Mouse (Mus musculus): ENCODE data around the gene Creb3l2. TPM values are rescaled to one million over a fixed set of nuclear protein-coding genes. Genes with fewer than 3 reads are reported as not detected.
A peak's percentile ranks its signal among the peaks of the same experiment; 100 is the strongest.

Creb3l2 gene
- total RNA-seq (2014; rRNA removed; ENCODE audit: low replicate concordance) (32.4 and 39.7 TPM in 2 replicates), polyA plus RNA-seq (2015; fragmentation: Nextera tagmentation; extraction: Ambion mirVana) (16.3 TPM in 2 replicates)

GRCm38 (mm10) chr6:37442041-37442667, at the start of gene Creb3l2:
Creb3l2 (minus strand) TSS chr6:37442146.
- Histone ChIP-seq H3K9ac (replicated peaks; ENCODE audit: low read depth, low read length) (peak within 1 kb of the TSS; percentile 75), H3K4me2 (ENCODE audit: low read depth, low read length) (peak within 1 kb of the TSS; percentile 81), H3K36me3 (replicated peaks; ENCODE audit: control insufficient read depth, insufficient read depth, low read length) (0 out of 2 replicates have a peak, but pooled peaks cover 7% of the 10 kb centered on the region), H3K27ac (ENCODE audit: low read depth) (peak within 1 kb of the TSS; percentile 84), H3K4me3 (ENCODE audit: low read depth, low read length) (peak within 1 kb of the TSS; percentile 77), H3K27me3 (ENCODE audit: control insufficient read depth, insufficient read depth, low read length) (no peaks in the 10 kb centered on the region), H3K9me3 (replicated peaks; ENCODE audit: control insufficient read depth, low read length) (no peaks in the 10 kb centered on the region), H3K4me1 (ENCODE audit: control insufficient read depth, insufficient read depth) (peaks cover 23% of the 10 kb centered on the region)
- no peak for TF ChIP-seq CTCF (IDR thresholded peaks at IDR 0.05; ENCODE audit: low read depth)
- no peak for TF ChIP-seq EP300 (IDR thresholded peaks at IDR 0.05; ENCODE audit: low read depth)
- WGBS = under 1% methylated on average over 33 of the region's 33 CpGs
- DNase-seq (ENCODE audit: low spot score) (peak; percentile 99), ATAC-seq (ENCODE audit: insufficient read depth, low read depth) (peak; percentile 98)

DNA sequence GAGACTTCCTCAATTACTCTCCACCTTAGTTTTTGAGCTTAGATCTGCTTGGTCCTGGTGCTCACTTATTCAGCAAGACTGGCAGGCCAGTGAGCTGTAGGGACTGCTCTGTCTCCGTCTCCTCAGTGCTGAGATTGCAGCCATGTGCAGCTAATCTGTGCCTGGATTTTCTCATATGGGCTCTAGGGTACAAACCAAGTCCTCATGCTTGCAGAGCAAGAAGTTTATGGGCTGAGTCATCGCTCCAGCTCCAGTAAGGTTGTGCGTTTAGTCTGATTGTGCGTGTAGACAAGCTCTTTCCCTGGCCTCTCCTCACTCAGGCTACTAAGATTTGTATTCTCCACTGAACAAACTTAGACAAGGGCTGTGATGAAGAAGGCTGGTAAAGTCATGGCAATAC, 44.6 kb upstream of the Creb3l2 start:
- H3K4me1 ChIP-seq (ENCODE audit: control insufficient read depth, insufficient read depth) = no peaks in the 10 kb centered on the region
- no peak overlapping the region for H3K4me3 ChIP-seq (ENCODE audit: low read depth, low read length)
- no peaks in the 10 kb centered on the region for H3K9me3 ChIP-seq (replicated peaks; ENCODE audit: control insufficient read depth, low read length)
- DNase-seq (ENCODE audit: low spot score) (no peak), ATAC-seq (ENCODE audit: insufficient read depth, low read depth) (no peak)
- H3K27ac ChIP-seq (ENCODE audit: low read depth) = no peak overlapping the region
- H3K36me3 ChIP-seq (replicated peaks; ENCODE audit: control insufficient read depth, insufficient read depth, low read length) = no peaks in the 10 kb centered on the region
- no peak overlapping the region for H3K4me2 ChIP-seq (ENCODE audit: low read depth, low read length)
- no peak overlapping the region for H3K9ac ChIP-seq (replicated peaks; ENCODE audit: low read depth, low read length)
- TF ChIP-seq EP300 (IDR thresholded peaks at IDR 0.05; ENCODE audit: low read depth) (no peak), CTCF (IDR thresholded peaks at IDR 0.05; ENCODE audit: low read depth) (no peak)
- no peaks in the 10 kb centered on the region for H3K27me3 ChIP-seq (ENCODE audit: control insufficient read depth, insufficient read depth, low read length)
- 50% methylated on average over 4 of the region's 4 CpGs for WGBS

DNA sequence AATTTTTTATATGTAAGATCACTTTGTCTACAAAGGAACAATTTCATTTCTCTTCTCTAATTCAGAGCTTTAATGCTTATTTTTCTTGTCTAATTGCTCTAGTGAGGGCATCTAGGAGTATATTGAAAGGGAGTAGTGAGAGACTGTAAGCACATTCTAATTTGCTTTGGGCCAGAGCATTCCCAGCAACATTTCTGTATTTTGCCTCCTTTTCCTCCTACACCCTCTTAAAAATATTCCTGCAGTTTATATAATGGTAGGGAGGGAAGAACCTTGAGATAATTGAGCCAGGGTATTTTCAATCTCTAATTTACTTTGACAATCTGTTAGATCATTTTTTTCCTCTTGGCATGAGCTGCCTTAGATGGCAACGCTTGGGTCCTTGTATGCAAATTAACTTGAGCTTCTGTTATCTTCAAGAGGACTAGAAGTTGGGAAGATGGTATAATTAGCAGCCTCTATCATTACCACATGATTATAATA, 42.7 kb upstream of the Creb3l2 start:
- Histone ChIP-seq H3K4me1 (ENCODE audit: control insufficient read depth, insufficient read depth) (no peaks in the 10 kb centered on the region), H3K4me3 (ENCODE audit: low read depth, low read length) (no peak overlapping the region), H3K9me3 (replicated peaks; ENCODE audit: control insufficient read depth, low read length) (no peaks in the 10 kb centered on the region), H3K4me2 (ENCODE audit: low read depth, low read length) (no peak overlapping the region), H3K27ac (ENCODE audit: low read depth) (no peak overlapping the region), H3K36me3 (replicated peaks; ENCODE audit: control insufficient read depth, insufficient read depth, low read length) (no peaks in the 10 kb centered on the region), H3K9ac (replicated peaks; ENCODE audit: low read depth, low read length) (no peak overlapping the region), H3K27me3 (ENCODE audit: control insufficient read depth, insufficient read depth, low read length) (no peaks in the 10 kb centered on the region)
- ATAC-seq (ENCODE audit: insufficient read depth, low read depth) (no peak), DNase-seq (ENCODE audit: low spot score) (no peak)
- WGBS = 43% methylated on average over 1 of the region's 1 CpGs
- TF ChIP-seq CTCF (IDR thresholded peaks at IDR 0.05; ENCODE audit: low read depth) = no peak
- no peak for TF ChIP-seq EP300 (IDR thresholded peaks at IDR 0.05; ENCODE audit: low read depth)

DNA sequence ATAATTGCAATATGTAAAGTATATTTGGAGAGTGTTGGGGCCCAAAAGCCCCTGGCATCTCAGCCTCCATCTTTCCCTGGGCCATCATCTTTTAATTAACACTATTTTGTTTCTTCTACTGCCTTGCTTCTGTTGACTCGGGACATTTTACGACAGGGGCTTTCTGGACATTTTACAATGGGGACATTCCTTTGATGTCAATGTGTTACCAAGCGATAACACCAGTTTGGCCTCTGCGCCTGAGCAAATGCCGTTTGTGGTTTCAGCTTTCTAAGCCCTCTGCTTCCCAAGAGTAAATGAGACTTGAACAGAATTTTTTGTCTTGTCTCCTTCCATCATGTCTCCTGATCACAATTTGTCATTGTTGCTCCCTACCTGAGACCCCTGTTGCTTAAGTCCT, 41.3 kb upstream of the Creb3l2 start:
- TF ChIP-seq EP300 (IDR thresholded peaks at IDR 0.05; ENCODE audit: low read depth) = no peak
- TF ChIP-seq CTCF (IDR thresholded peaks at IDR 0.05; ENCODE audit: low read depth) = no peak
- Histone ChIP-seq H3K4me3 (ENCODE audit: low read depth, low read length) (no peak overlapping the region), H3K27ac (ENCODE audit: low read depth) (no peak overlapping the region), H3K9me3 (replicated peaks; ENCODE audit: control insufficient read depth, low read length) (no peaks in the 10 kb centered on the region), H3K27me3 (ENCODE audit: control insufficient read depth, insufficient read depth, low read length) (no peaks in the 10 kb centered on the region), H3K4me2 (ENCODE audit: low read depth, low read length) (no peak overlapping the region), H3K36me3 (replicated peaks; ENCODE audit: control insufficient read depth, insufficient read depth, low read length) (no peaks in the 10 kb centered on the region), H3K4me1 (ENCODE audit: control insufficient read depth, insufficient read depth) (no peaks in the 10 kb centered on the region), H3K9ac (replicated peaks; ENCODE audit: low read depth, low read length) (no peak overlapping the region)
- WGBS = 58% methylated on average over 5 of the region's 5 CpGs
- ATAC-seq (ENCODE audit: insufficient read depth, low read depth) = no peak
- no peak for DNase-seq (ENCODE audit: low spot score)

GRCm38 (mm10) chr6:37481147-37481546, 39.2 kb upstream of the Creb3l2 start:
- ATAC-seq (ENCODE audit: insufficient read depth, low read depth) (no peak), DNase-seq (ENCODE audit: low spot score) (no peak)
- WGBS = 62% methylated on average over 3 of the region's 3 CpGs
- Histone ChIP-seq H3K4me2 (ENCODE audit: low read depth, low read length) (no peak overlapping the region), H3K4me3 (ENCODE audit: low read depth, low read length) (no peak overlapping the region), H3K4me1 (ENCODE audit: control insufficient read depth, insufficient read depth) (no peaks in the 10 kb centered on the region), H3K9me3 (replicated peaks; ENCODE audit: control insufficient read depth, low read length) (no peaks in the 10 kb centered on the region), H3K9ac (replicated peaks; ENCODE audit: low read depth, low read length) (no peak overlapping the region), H3K36me3 (replicated peaks; ENCODE audit: control insufficient read depth, insufficient read depth, low read length) (no peaks in the 10 kb centered on the region), H3K27me3 (ENCODE audit: control insufficient read depth, insufficient read depth, low read length) (no peaks in the 10 kb centered on the region), H3K27ac (ENCODE audit: low read depth) (no peak overlapping the region)
- TF ChIP-seq CTCF (IDR thresholded peaks at IDR 0.05; ENCODE audit: low read depth) = no peak
- no peak for TF ChIP-seq EP300 (IDR thresholded peaks at IDR 0.05; ENCODE audit: low read depth)

DNA sequence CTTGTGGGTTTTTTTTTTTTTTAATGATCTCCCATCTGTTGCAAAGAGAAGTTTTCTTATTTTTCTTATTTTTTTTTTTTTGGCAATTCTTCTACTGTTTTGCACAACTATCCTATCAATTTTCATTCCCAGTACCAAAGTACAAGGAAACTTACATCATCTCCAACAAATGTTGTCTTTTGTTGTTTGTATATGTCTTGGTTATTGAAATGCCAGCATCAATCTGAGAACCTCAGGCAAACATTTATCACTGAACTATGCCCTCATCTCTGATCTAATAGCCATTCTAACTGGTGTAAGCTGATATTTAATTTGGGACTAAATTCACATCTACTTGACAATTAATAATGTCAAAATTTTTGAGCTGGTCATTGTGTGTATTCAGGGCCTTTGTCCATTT, 38.1 kb upstream of the Creb3l2 start:
- DNase-seq (ENCODE audit: low spot score) (no peak), ATAC-seq (ENCODE audit: insufficient read depth, low read depth) (no peak)
- no peak for TF ChIP-seq EP300 (IDR thresholded peaks at IDR 0.05; ENCODE audit: low read depth)
- no peak for TF ChIP-seq CTCF (IDR thresholded peaks at IDR 0.05; ENCODE audit: low read depth)

More for the DNA sequence above, 38.1 kb upstream of the Creb3l2 start:
- H3K4me1 ChIP-seq (ENCODE audit: control insufficient read depth, insufficient read depth) = no peaks in the 10 kb centered on the region
- H3K9me3 ChIP-seq (replicated peaks; ENCODE audit: control insufficient read depth, low read length) = no peaks in the 10 kb centered on the region
- no peak overlapping the region for H3K4me2 ChIP-seq (ENCODE audit: low read depth, low read length)
- no peaks in the 10 kb centered on the region for H3K27me3 ChIP-seq (ENCODE audit: control insufficient read depth, insufficient read depth, low read length)
- no peak overlapping the region for H3K9ac ChIP-seq (replicated peaks; ENCODE audit: low read depth, low read length)
- no peaks in the 10 kb centered on the region for H3K36me3 ChIP-seq (replicated peaks; ENCODE audit: control insufficient read depth, insufficient read depth, low read length)
- no peak overlapping the region for H3K4me3 ChIP-seq (ENCODE audit: low read depth, low read length)
- no peak overlapping the region for H3K27ac ChIP-seq (ENCODE audit: low read depth)

Measured in heart, postnatal 0 days (tissue).